Mouse (Mus musculus) skeletal muscle tissue, adult 2 months (tissue): ENCODE measurements at regions not wholly inside any gene's neighbourhood (a gene's known extent, or its start where the extent isn't known, plus 50 kb on each side); places are given as distances from the start of the nearest gene placed in this dataset.

ENCODE experiments used
- DNase-seq: peaks from one replicate; pipeline ENCODE4 v3.0.0-alpha.2; 2012; ENCODE audit warnings: low read depth, low spot score

DNA sequence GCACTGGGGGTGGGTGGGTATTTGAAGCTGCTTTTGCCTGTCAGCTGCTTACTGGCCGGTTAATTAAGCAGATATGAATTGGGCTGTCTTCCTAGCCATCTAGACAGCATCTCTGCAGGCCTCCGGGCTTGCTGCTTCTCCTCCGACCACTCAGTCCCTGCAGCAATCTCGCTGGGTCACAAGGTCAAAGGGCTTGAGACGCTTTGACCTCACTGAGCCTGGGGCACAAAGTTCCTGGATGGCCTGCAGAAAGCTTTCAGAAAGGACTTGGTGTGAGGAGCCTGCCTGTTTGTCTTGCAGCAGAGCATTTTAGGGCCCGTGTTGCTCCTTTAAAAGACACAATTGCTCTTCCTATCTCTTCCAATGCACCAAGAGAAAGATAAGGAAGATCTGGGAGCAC, 83.7 kb upstream of the Ppp2r5a start:
- no peak for DNase-seq

DNA sequence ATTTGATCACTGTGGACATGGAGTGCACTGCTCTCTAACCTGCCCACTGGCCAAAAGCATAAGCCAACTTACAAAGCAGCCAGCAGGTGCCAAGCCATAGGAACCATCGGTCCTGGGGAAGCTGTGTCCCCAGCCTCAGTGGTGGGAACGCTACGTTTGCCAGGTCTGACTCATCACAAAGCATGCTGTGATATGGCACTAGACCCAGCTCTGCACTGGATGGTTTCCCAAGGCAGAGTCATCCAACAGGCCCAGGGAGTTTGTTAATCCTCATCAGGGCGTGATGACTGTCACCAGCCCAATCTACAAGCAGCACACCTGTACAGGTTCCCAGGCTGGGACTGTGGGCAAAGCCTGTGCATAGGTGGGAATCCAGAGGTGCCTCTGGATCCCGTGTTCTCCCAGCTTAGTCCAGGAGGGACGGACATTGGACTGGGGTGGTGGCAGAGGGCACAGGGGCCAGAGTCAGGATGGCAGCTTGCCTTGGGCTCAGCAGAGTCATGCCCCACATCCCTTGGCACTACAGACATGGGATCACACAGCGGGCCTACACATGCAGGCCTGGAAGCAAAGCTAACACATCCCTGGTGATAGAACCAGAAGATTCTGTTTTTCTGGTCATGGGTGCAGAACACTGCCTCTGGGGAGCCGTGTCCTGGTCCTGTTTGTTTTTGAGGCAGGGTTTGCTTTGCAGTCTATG, 81.8 kb upstream of the Ppp2r5a start:
- no peak for DNase-seq

DNA sequence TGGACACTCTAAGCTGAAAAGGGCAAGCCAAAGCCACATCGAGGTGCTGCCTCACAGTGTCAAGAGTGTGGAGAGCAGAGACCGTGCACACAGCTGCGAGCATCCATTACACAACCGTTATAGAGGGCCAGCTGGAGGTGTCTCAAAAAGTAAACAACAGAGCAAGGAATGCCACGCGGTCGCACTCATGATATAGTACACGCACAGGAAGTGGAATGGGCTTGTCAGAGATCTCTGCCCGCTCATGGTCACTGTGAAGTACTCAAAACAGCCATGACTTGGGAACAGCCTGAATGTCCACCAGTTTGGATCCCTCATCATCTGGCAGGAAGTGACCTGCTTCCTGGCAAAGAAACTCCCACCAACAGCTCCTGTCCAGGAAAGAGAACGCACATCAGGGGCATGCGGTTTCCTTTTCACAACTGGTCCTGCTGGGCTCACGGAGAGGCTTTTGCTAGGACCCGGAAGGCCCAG, 76.9 kb upstream of the Ppp2r5a start:
- DNase-seq: peak; percentile 61

DNA sequence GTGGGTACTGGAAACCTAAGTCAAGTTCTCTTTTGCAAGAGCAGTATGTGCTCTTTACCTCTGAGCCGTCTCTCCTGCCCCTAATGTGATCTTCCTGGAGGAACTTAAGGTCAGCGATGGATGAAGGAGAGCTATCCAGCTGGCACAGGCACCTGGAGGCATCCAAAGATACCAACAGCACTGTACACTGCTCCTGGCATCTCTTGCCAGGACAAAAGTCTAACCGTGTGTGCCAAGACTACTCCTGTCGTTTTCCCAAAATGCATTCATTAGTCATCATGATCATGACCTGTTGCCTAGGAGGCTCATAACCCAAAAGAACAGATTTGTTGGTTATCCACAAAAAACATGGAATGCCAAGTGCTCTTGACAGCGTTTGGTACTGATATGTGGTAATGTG, 69.5 kb upstream of the Ppp2r5a start:
- no peak for DNase-seq

DNA sequence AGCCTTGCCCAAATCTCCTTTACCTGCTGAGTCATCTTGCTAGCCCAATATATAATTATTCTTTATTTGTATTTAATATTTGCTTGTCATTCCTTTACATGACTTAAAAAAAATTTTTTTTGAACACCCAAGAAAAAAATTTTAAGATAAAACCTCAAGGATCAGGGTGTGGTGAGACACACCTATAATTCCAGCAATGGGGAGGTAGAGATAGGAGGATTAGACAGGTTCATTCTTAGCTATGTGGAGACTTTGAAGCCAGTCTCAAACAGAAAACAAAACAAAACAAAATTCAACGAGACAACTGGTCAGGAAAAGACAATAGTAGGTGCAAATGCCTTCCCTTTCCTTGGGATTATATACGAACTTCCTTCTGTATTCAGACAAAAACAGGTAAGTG, 68.4 kb upstream of the Ppp2r5a start:
- DNase-seq: no peak

DNA sequence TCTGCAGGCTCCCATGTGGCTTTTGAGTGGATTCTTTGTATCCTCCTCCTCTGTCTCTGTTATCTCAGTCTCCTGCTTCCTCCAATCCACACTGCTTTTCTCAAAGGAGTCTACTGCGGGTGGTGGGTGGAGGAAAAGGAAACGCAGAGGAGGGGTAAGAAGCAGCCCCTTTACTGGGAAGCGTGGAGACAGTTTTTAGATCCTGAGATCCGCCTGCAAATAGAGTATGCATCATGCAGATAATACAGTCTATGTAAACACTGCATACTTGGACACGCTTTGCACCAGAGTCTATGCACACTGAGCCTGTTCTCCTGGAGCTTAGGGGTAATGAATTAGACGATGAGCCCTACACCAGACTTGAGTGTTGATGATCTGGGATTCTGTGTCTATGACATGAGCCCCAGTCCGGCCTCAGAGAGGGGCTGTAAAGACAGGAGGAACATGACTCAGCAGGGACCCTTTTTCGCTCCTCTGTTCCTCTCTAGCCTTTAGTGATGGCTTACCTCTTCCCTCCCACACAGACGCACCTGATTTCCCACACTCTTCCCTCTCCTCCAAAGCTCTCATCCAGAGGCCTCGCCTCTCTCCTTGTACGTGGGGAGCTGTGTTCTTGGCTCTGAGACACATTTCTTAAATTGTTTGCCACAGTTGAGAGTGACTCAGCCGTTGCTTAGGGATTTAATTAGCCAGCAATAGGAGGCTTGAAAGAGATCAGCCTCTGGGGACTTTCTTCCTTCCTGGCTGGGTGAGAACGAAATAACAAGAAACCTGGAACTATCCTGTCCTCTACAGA, 67.3 kb upstream of the Ppp2r5a start:
- peak; percentile 74 for DNase-seq

DNA sequence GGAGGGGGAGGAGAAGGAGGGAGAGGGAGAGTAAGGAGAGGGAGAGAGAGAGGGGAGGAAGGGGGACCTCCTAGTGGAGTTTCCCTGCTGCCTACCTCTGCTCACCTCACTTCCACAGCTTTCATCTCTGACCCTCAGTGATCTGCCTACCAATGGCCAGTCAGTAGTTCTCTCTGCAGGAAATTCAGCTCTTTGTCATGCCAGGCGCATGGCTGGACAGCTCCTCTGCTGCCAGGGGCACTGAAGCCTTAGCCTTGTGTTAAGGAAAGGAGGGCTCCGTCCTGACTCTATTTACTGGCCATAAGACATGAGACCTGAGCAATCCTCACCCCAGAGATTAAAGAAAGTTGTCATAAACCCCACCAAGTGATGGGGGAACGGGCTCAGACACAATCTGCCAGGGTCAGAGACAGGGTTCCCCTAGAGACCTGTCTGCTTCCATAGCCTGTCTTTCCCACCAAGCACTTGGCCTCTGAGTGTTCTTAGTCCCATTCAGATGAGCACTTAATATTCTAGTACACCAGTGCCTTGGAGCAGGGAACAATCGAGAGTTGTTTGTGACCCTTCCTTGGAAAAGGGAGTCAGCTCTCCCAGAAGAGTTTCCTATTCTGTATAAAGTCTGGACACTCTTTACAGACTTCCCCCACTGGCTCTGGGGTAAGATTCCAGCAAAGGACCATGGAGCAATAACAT, 65.9 kb upstream of the Ppp2r5a start:
- DNase-seq: no peak

DNA sequence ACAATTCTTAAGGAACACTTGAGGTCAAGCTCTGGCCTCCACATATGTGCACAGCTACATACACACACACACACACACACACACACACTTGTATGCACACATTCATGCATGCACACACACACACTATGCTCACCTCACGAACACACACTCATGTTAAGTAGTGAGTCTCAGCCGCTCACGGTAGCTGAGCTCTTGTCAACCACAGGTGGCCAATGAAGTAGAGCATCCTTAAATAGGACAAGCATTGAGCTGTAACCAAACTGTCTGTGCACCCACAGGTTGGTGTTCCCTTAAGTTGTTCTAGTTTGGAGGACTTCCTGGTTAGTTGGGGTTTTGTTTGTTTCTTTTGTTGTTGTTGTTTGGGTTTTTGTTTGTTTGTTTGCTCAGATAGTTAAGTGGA, 63.2 kb upstream of the Ppp2r5a start:
- no peak for DNase-seq

DNA sequence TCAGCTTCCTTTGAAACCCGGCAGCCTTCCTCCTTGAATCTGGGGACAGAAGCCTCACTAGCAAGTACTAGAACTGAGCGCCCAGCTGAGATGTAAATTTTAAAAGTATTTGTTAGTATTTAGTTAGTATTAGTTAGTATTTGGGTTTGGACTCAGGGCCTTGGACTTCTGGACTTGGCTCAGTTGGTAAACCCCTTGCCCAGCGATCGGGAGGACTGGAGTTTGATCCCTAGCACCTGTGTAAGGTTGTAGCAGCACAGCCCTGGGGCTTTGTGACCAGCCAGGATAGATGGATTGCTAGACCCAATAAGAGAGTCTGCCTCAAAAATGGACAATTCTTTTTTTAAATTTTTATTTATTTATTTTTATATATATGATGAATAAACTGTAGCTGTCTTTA, 62.7 kb upstream of the Ppp2r5a start:
- DNase-seq: no peak

DNA sequence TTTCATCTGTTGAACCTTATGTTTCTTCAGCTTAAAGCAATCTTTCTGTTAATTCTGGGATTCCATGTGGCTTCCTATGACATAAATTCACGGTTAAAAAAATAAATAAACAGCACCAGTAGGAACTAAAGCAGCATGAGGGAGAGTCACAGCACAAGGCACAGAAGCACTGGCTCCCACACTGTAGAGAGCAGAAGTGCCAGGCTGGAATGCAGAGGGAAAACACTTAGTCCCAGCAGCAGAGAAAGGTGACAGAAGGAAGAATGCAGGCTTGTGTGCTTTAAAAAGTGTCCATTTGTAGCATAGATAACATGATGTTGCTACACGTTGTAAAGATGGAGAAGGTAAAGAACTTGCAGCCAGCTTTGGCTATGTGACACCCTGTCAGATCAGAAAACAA, 62.1 kb upstream of the Ppp2r5a start:
- no peak for DNase-seq

DNA sequence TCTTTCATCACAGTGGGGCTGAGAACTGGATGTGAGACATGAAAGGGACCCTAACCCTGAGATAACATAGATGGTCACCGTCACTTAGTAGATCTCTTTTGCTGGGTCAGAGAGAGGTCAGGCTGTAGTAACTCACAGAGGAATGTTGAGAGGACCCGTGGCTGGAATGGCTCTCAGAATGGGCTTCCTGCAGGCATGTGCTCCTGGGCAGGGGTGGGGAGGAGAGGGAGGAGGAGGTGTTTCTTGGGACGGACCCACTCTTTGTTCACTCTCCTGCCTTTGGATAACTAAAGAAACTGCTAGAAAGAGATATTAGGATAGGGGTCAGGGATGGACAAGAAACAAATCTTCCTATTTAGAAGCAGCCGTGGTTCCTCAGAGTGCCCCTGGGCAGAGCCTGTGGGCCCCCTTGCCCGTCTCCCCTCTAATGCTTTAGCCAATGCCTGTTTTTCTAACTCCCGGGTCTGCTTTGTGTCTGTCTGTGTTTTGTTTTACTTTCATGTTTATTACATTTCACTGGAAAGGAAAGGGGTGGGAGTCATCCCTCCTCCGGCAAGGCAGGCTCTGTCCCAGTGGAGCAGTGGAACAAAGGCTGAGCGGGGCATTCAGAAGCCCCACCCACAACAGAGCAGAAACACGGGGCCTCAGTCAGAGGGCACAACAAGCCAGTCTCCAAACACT, 58.9 kb upstream of the Ppp2r5a start:
- DNase-seq: no peak

DNA sequence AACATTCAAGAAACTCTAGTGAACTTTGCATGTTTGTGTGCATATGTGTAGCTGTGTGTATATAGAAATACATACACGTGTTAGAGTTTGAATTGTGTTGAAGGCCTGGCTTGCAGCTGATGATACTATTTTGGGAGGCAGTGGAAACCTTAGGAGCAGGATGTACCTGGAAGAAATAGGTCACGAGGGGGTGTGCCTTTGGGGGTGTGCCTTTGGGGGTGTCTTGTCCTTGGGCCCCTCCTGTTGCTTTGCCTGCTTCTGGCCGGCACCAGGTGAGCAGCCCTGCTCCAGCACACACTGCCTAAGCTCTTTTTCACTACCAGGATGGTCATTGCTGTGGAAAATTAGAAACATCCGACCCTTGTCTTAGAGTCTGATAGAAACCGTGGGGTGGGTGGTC, 56.0 kb upstream of the Ppp2r5a start:
- peak; percentile 67 for DNase-seq

DNA sequence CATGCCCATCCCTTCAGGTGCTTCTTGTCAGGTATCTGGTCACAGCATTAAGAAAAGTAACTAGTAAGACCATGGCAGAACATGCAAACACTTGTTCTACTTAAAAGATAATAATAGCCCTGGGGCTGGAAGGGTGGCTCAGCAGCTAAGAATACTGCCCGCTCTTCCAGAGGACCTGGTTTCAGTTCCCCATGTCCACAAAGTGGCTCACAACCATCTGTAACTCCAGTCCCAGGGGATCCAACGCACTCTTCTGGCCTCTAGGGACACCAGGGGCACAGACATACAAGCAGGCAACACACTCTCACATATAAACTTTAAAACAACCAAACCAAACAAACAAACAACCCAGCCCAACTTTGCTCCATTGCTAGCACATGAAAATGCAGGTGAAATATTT, 55.2 kb upstream of the Ppp2r5a start:
- peak; percentile 61 for DNase-seq

DNA sequence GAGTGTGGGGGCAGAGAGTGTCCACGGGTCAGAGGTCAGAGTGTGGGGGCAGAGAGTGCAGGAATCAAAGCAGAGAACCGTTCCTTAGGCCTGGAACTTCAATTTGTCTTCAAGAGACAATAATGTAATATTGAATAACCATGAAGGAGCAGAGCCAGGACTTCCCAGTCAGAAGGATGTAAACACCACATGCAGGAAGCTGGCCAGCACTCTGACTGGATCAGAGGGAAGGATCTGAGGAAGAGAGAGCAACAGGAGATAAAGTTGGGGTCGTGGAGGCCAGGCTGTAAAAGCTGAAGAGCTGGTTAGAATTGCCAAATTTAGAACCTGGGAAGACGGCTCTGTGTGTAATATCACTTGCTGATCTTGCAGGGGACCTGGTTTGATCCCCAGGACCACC, 54.0 kb upstream of the Ppp2r5a start:
- no peak for DNase-seq

DNA sequence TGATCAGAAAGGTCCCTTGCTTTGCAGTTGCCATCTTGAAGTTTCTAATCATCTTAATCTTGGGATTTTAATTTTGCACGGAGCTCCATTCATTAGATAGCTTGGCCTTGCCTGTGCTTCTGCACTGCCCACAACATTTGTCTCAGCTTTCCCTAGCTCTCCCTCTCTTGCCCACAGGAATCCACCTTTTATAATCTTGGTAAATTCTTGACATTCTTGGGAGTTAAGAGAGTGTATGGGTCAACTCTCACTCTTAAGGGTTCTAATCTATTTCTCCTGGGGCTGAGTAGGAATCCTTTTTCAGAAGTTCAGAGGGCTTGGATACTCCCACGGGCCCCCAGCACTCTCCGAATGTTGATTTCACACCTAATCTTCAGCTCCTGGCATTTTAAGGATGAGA, 51.5 kb upstream of the Ppp2r5a start:
- DNase-seq: no peak

DNA sequence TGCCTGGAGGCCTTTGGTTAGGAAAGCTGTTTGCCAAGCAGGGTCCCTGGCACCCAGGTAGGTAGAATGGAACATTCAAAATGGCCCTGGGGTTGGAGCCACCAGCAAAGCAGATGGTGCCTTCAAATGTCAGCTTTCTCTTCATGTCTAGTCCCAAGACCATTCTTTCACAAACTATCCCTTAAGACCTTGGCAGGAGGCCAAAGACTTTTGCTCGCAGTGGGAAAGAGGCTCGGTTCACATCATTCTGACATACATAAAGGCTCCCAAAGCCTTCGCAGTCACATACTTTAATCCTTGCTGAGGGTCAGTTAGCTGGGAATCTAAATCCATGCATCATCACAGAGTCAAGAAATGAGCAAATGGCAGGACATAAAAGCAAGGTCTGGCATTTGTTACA, 50.5 kb upstream of the Ppp2r5a start:
- no peak for DNase-seq
